Mouse (Mus musculus) midbrain, embryonic 15.5 days (tissue): ENCODE results near the gene Abcb8. TPM values are rescaled to one million over a fixed set of nuclear protein-coding genes. Genes with fewer than 3 reads are reported as not detected.

ENCODE experiments used
- ATAC-seq: fragments of 200-750 bp; cut with Nextera tagmentation; replicated peaks from 2 replicates; pipeline ENCODE4 v1.8.0; 2017; ENCODE audit warnings: moderate TSS enrichment
- H3K27ac ChIP-seq: fragments of 300-500 bp; sonication (generic); 2 replicates; pipeline ENCODE4 v1.5.1; 2015; ENCODE audit warnings: mild to moderate bottlenecking, inconsistent platforms
- H3K27me3 ChIP-seq: fragments of 300-500 bp; sonication (generic); replicated peaks from 2 replicates; pipeline ENCODE4 v1.6.1; 2015; ENCODE audit warnings: inconsistent platforms
- H3K36me3 ChIP-seq: fragments of 300-500 bp; sonication (generic); replicated peaks from 2 replicates; pipeline ENCODE4 v1.6.1; 2015; ENCODE audit warnings: inconsistent platforms
- H3K4me1 ChIP-seq: fragments of 300-500 bp; sonication (generic); 2 replicates; pipeline ENCODE4 v1.6.1; 2015; ENCODE audit warnings: inconsistent platforms
- H3K4me2 ChIP-seq: fragments of 300-500 bp; sonication (generic); 2 replicates; pipeline ENCODE4 v1.6.1; 2015; ENCODE audit warnings: inconsistent platforms, mild to moderate bottlenecking, moderate library complexity
- H3K4me3 ChIP-seq: fragments of 300-500 bp; sonication (generic); 2 replicates; pipeline ENCODE4 v1.5.1; 2015; ENCODE audit warnings: mild to moderate bottlenecking, inconsistent platforms
- H3K9ac ChIP-seq: fragments of 300-500 bp; sonication (generic); 2 replicates; pipeline ENCODE4 v1.6.1; 2015; ENCODE audit warnings: mild to moderate bottlenecking, inconsistent platforms
- H3K9me3 ChIP-seq: fragments of 300-500 bp; sonication (generic); 2 replicates; pipeline ENCODE4 v1.6.1; 2016; ENCODE audit warnings: inconsistent platforms
- WGBS: fragments of 180-500 bp; shearing (Covaris S2); methylation state at CpG from one replicate; pipeline ENCODE4 v1.1.7; 2015; ENCODE audit warnings: mixed read lengths; 5-methylcytosine and 5-hydroxymethylcytosine counted together
- polyA plus RNA-seq: library from polyadenylated mRNA; unstranded; fragments of >200 nt; fragmentation: Nextera tagmentation; extraction: Ambion mirVana; gene quantifications from 2 replicates; pipeline ENCODE4 v1.2.1, GENCODE M21; 2015

Abcb8 gene
- polyA plus RNA-seq, 1 experiment from 2014 or later, result 57.1 TPM

- H3K36me3 ChIP-seq, result no peaks in the 10 kb centered on the region
- peak overlapping the region; percentile 91 for H3K27ac ChIP-seq
- ATAC-seq, result peak; percentile 29
- peaks cover 52% of the 10 kb centered on the region for H3K4me1 ChIP-seq
- 1% methylated on average over 24 of the region's 24 CpGs for WGBS
- peak overlapping the region; percentile 85 for H3K9ac ChIP-seq
- peak overlapping the region; percentile 78 for H3K4me3 ChIP-seq
- peak overlapping the region; percentile 62 for H3K4me2 ChIP-seq
- H3K9me3 ChIP-seq, result no peaks in the 10 kb centered on the region
- H3K27me3 ChIP-seq, result no peaks in the 10 kb centered on the region
These were observed 41.1 kb upstream of the Abcb8 start for GRCm38 (mm10) chr5:24352251-24352859.

GRCm38 (mm10) chr5:24353327-24353726 is 40.1 kb upstream of the Abcb8 start:
- Histone ChIP-seq H3K27ac (0 out of 2 replicates have a peak overlapping the region, but pooled peaks have one; percentile 91), H3K9ac (no peak overlapping the region), H3K4me3 (no peak overlapping the region), H3K36me3 (no peaks in the 10 kb centered on the region), H3K4me1 (peaks cover 42% of the 10 kb centered on the region), H3K9me3 (no peaks in the 10 kb centered on the region), H3K4me2 (no peak overlapping the region), H3K27me3 (no peaks in the 10 kb centered on the region)
- 33% methylated on average over 4 of the region's 4 CpGs for WGBS
- no peak for ATAC-seq

- Histone ChIP-seq H3K36me3 (no peaks in the 10 kb centered on the region), H3K4me2 (no peak overlapping the region), H3K27me3 (no peaks in the 10 kb centered on the region), H3K27ac (no peak overlapping the region), H3K9ac (no peak overlapping the region), H3K4me1 (peaks cover 22% of the 10 kb centered on the region), H3K4me3 (no peak overlapping the region), H3K9me3 (no peaks in the 10 kb centered on the region)
- WGBS, result 60% methylated on average over 4 of the region's 4 CpGs
- ATAC-seq, result no peak
These were observed 36.7 kb upstream of the Abcb8 start for GRCm38 (mm10) chr5:24356764-24357163.

- H3K4me3 ChIP-seq, result no peak overlapping the region
These were observed 36.0 kb upstream of the Abcb8 start for GRCm38 (mm10) chr5:24357461-24357860.

GRCm38 (mm10) chr5:24360792-24361454 is 32.5 kb upstream of the Abcb8 start:
- Histone ChIP-seq H3K9ac (0 out of 2 replicates have a peak overlapping the region, but pooled peaks have one; percentile 17), H3K4me1 (peaks cover 7% of the 10 kb centered on the region), H3K36me3 (no peaks in the 10 kb centered on the region), H3K4me3 (no peak overlapping the region), H3K4me2 (no peak overlapping the region), H3K27ac (no peak overlapping the region), H3K9me3 (no peaks in the 10 kb centered on the region), H3K27me3 (no peaks in the 10 kb centered on the region)
- peak; percentile 78 for ATAC-seq
- 0% methylated on average over 7 of the region's 7 CpGs for WGBS

More at GRCm38 (mm10) chr5:24357461-24357860, 36.0 kb upstream of the Abcb8 start:
- peaks cover 16% of the 10 kb centered on the region for H3K4me1 ChIP-seq
- H3K4me2 ChIP-seq, result no peak overlapping the region
- H3K27me3 ChIP-seq, result no peaks in the 10 kb centered on the region
- no peaks in the 10 kb centered on the region for H3K36me3 ChIP-seq
- WGBS, result 16% methylated on average over 7 of the region's 7 CpGs
- ATAC-seq, result no peak
- H3K9ac ChIP-seq, result no peak overlapping the region
- H3K27ac ChIP-seq, result no peak overlapping the region
- H3K9me3 ChIP-seq, result no peaks in the 10 kb centered on the region

GRCm38 (mm10) chr5:24363467-24363866 is 30.0 kb upstream of the Abcb8 start:
- no peaks in the 10 kb centered on the region for H3K27me3 ChIP-seq
- no peaks in the 10 kb centered on the region for H3K36me3 ChIP-seq
- H3K4me3 ChIP-seq, result no peak overlapping the region
- no peak for ATAC-seq
- 75% methylated on average over 2 of the region's 2 CpGs for WGBS
- no peak overlapping the region for H3K9ac ChIP-seq
- H3K4me1 ChIP-seq, result peaks cover 7% of the 10 kb centered on the region
- H3K4me2 ChIP-seq, result no peak overlapping the region
- H3K9me3 ChIP-seq, result no peaks in the 10 kb centered on the region
- H3K27ac ChIP-seq, result no peak overlapping the region

GRCm38 (mm10) chr5:24364061-24364460 is 29.4 kb upstream of the Abcb8 start:
- H3K27ac ChIP-seq, result no peak overlapping the region
- peaks cover 7% of the 10 kb centered on the region for H3K4me1 ChIP-seq
- no peak overlapping the region for H3K4me2 ChIP-seq
- no peak overlapping the region for H3K9ac ChIP-seq
- no peaks in the 10 kb centered on the region for H3K27me3 ChIP-seq
- H3K36me3 ChIP-seq, result no peaks in the 10 kb centered on the region
- 66% methylated on average over 3 of the region's 3 CpGs for WGBS
- H3K9me3 ChIP-seq, result no peaks in the 10 kb centered on the region
- ATAC-seq, result no peak
- H3K4me3 ChIP-seq, result no peak overlapping the region

GRCm38 (mm10) chr5:24364508-24364907 is 29.0 kb upstream of the Abcb8 start, which contains the start of gene Nos3:
Gene Nos3, plus strand, starts transcription at chr5:24364810.
- no peak within 1 kb of the TSS for H3K4me2 ChIP-seq
- ATAC-seq, result no peak
- no peaks in the 10 kb centered on the region for H3K36me3 ChIP-seq
- no peak within 1 kb of the TSS for H3K4me3 ChIP-seq
- H3K4me1 ChIP-seq, result peaks cover 7% of the 10 kb centered on the region
- no peak within 1 kb of the TSS for H3K27ac ChIP-seq
- H3K9me3 ChIP-seq, result no peaks in the 10 kb centered on the region
- 28% methylated on average over 12 of the region's 12 CpGs for WGBS
- no peaks in the 10 kb centered on the region for H3K27me3 ChIP-seq
- no peak within 1 kb of the TSS for H3K9ac ChIP-seq

GRCm38 (mm10) chr5:24364963-24365362 is 28.5 kb upstream of the Abcb8 start:
- H3K27me3 ChIP-seq, result no peaks in the 10 kb centered on the region
- WGBS, result 86% methylated on average over 10 of the region's 10 CpGs
- no peak overlapping the region for H3K27ac ChIP-seq
- H3K4me2 ChIP-seq, result no peak overlapping the region
- H3K4me3 ChIP-seq, result no peak overlapping the region
- ATAC-seq, result no peak
- H3K9ac ChIP-seq, result no peak overlapping the region
- H3K4me1 ChIP-seq, result peaks cover 7% of the 10 kb centered on the region
- no peaks in the 10 kb centered on the region for H3K9me3 ChIP-seq
- no peaks in the 10 kb centered on the region for H3K36me3 ChIP-seq

- peaks cover 6% of the 10 kb centered on the region for H3K4me1 ChIP-seq
- H3K4me3 ChIP-seq, result no peak overlapping the region
- no peaks in the 10 kb centered on the region for H3K27me3 ChIP-seq
- no peak overlapping the region for H3K9ac ChIP-seq
- no peak for ATAC-seq
- no peak overlapping the region for H3K4me2 ChIP-seq
- H3K27ac ChIP-seq, result no peak overlapping the region
- no peaks in the 10 kb centered on the region for H3K36me3 ChIP-seq
- 43% methylated on average over 5 of the region's 5 CpGs for WGBS
- no peaks in the 10 kb centered on the region for H3K9me3 ChIP-seq
These were observed 27.9 kb upstream of the Abcb8 start for GRCm38 (mm10) chr5:24365528-24365927.

GRCm38 (mm10) chr5:24366426-24366825 is 27.0 kb upstream of the Abcb8 start:
- WGBS, result 84% methylated on average over 9 of the region's 9 CpGs
- Histone ChIP-seq H3K36me3 (no peaks in the 10 kb centered on the region), H3K9ac (no peak overlapping the region), H3K27me3 (no peaks in the 10 kb centered on the region), H3K4me1 (no peaks in the 10 kb centered on the region), H3K4me3 (no peak overlapping the region), H3K4me2 (no peak overlapping the region), H3K27ac (no peak overlapping the region), H3K9me3 (no peaks in the 10 kb centered on the region)
- no peak for ATAC-seq

- no peaks in the 10 kb centered on the region for H3K4me1 ChIP-seq
- no peak overlapping the region for H3K4me2 ChIP-seq
- no peaks in the 10 kb centered on the region for H3K27me3 ChIP-seq
- H3K9ac ChIP-seq, result no peak overlapping the region
- H3K4me3 ChIP-seq, result no peak overlapping the region
- no peaks in the 10 kb centered on the region for H3K9me3 ChIP-seq
- no peak overlapping the region for H3K27ac ChIP-seq
- ATAC-seq, result no peak
- WGBS, result 87% methylated on average over 9 of the region's 9 CpGs
- no peaks in the 10 kb centered on the region for H3K36me3 ChIP-seq
These were observed 23.7 kb upstream of the Abcb8 start for GRCm38 (mm10) chr5:24369767-24370166.

- no peak overlapping the region for H3K4me3 ChIP-seq
- WGBS, result 45% methylated on average over 5 of the region's 5 CpGs
- H3K36me3 ChIP-seq, result no peaks in the 10 kb centered on the region
- H3K4me2 ChIP-seq, result no peak overlapping the region
- H3K27ac ChIP-seq, result no peak overlapping the region
- H3K9ac ChIP-seq, result no peak overlapping the region
- no peaks in the 10 kb centered on the region for H3K27me3 ChIP-seq
- no peaks in the 10 kb centered on the region for H3K9me3 ChIP-seq
- no peak for ATAC-seq
- no peaks in the 10 kb centered on the region for H3K4me1 ChIP-seq
These were observed 19.7 kb upstream of the Abcb8 start for GRCm38 (mm10) chr5:24373807-24374206.
